Mouse (Mus musculus): ENCODE results near the gene Gm15517.

DNA sequence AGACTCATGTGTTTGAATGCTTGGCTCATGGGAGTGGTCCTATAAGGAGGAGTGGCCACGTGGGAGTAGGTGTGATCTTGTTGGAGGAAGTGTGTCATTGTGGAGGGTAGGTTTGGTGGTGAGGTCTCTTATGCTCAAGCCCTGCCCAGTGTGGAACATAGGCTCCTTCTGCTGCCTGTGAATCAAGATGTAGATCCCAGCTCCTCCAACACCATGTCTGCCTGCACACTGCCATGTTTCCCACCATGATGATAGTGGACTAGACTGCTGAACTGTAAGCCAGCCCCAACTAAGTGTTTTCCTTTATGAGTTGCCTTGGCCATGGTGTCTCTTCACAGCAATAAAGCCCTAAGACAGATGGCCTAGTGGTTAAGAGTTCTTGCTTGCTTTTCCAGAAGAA, 17.2 kb upstream of the Gm15517 start:
- TF ChIP-seq CTCF (IDR thresholded peaks at IDR 0.05; ENCODE audit: low read depth), result no peak
- TF ChIP-seq EP300 (IDR thresholded peaks at IDR 0.05; ENCODE audit: low read depth), result no peak
